Mouse (Mus musculus): Measurements from ENCODE around the gene Islr.

- TF ChIP-seq CTCF (IDR thresholded peaks at IDR 0.05; ENCODE audit: control insufficient read depth, insufficient read depth, insufficient replicate concordance, low read depth, low read length) (peak; percentile 5; the same call in 1 of the 2 replicates), POLR2A (IDR thresholded peaks at IDR 0.05; ENCODE audit: control insufficient read depth, low read depth, low read length) (no peak)
Measured at GRCm38 (mm10) chr9:58150733-58151361, 53.3 kb downstream of the Islr start.
